Mouse (Mus musculus) megakaryocyte, embryonic 14.5 days (primary cell): ENCODE measurements at regions not wholly inside any gene's neighbourhood (a gene's known extent, or its start where the extent isn't known, plus 50 kb on each side); places are given as distances from the start of the nearest gene placed in this dataset.

Source experiments
- FLI1 ChIP-seq: IDR thresholded peaks from 2 replicates; pipeline ENCODE4 v1.6.1; 2012; ENCODE audit warnings: low read length, inconsistent platforms, mixed read lengths
- GATA1 ChIP-seq: IDR thresholded peaks from 3 replicates; pipeline ENCODE4 v1.6.1; 2012; ENCODE audit warnings: mixed read lengths, low read length, inconsistent platforms, borderline replicate concordance

- TF ChIP-seq GATA1 (no peak), FLI1 (no peak)
Observed at GRCm38 (mm10) chr1:154999501-155000131, 99.8 kb downstream of the Ier5 start.
